Mouse (Mus musculus): ENCODE data around the gene Kirrel3.

The Kirrel3 gene

GRCm38 (mm10) chr9:35039846-35040245 lies 554.2 kb downstream of the Kirrel3 start:
- DNase-seq = no peak

- DNase-seq = no peak
Observed at GRCm38 (mm10) chr9:35041493-35041892, 555.8 kb downstream of the Kirrel3 start.

- DNase-seq = peak; percentile 2
Observed at GRCm38 (mm10) chr9:35043619-35044018, 557.9 kb downstream of the Kirrel3 start.

GRCm38 (mm10) chr9:35044458-35044857 lies 558.8 kb downstream of the Kirrel3 start:
- no peak for DNase-seq

- peak; percentile 39 for DNase-seq
Observed at GRCm38 (mm10) chr9:35045031-35045531, 559.4 kb downstream of the Kirrel3 start.

- peak; percentile 36 for DNase-seq
Observed at GRCm38 (mm10) chr9:35045756-35046155, 560.1 kb downstream of the Kirrel3 start.

GRCm38 (mm10) chr9:35048449-35048848 lies 562.8 kb downstream of the Kirrel3 start:
- no peak for DNase-seq

GRCm38 (mm10) chr9:35049891-35050527 lies 564.3 kb downstream of the Kirrel3 start:
- DNase-seq = peak; percentile 2

GRCm38 (mm10) chr9:35050701-35051454 lies 565.2 kb downstream of the Kirrel3 start:
- DNase-seq = peak; percentile 4

- DNase-seq = peak; percentile 32
Observed at GRCm38 (mm10) chr9:35051666-35052065, 566.0 kb downstream of the Kirrel3 start.

- peak; percentile 1 for DNase-seq
Observed at GRCm38 (mm10) chr9:35052671-35053070, 567.0 kb downstream of the Kirrel3 start.

- DNase-seq = no peak
Observed at GRCm38 (mm10) chr9:35053081-35053480, 567.4 kb downstream of the Kirrel3 start.

- DNase-seq = peak; percentile 3
Observed at GRCm38 (mm10) chr9:35053669-35054068, 568.0 kb downstream of the Kirrel3 start.

- DNase-seq = peak; percentile 2
Observed at GRCm38 (mm10) chr9:35055528-35056330, 570.0 kb downstream of the Kirrel3 start.

GRCm38 (mm10) chr9:35056611-35057010 lies 570.9 kb downstream of the Kirrel3 start:
- DNase-seq = no peak

GRCm38 (mm10) chr9:35057631-35058030 lies 571.9 kb downstream of the Kirrel3 start:
- DNase-seq = peak; percentile 3

GRCm38 (mm10) chr9:35058186-35058585 lies 572.5 kb downstream of the Kirrel3 start:
- peak; percentile 35 for DNase-seq

- DNase-seq = peak; percentile 62
Observed at GRCm38 (mm10) chr9:35058596-35059354, 573.1 kb downstream of the Kirrel3 start.

GRCm38 (mm10) chr9:35059881-35060280 lies 574.2 kb downstream of the Kirrel3 start:
- peak; percentile 3 for DNase-seq

GRCm38 (mm10) chr9:35061446-35061845 lies 575.8 kb downstream of the Kirrel3 start:
- peak; percentile 2 for DNase-seq

Measured in kidney, adult 18-20 months (tissue).